Mouse (Mus musculus) limb, embryonic 15.5 days (tissue): ENCODE results near the gene Nfat5. TPM values are rescaled to one million over a fixed set of nuclear protein-coding genes. Genes with fewer than 3 reads are reported as not detected.

Source experiments
- ATAC-seq: fragments of 200-750 bp; cut with Nextera tagmentation; 2 replicates; pipeline ENCODE4 v1.8.0; 2017; ENCODE audit warnings: low read depth, moderate TSS enrichment; ENCODE audit not compliant: insufficient number of reproducible peaks, low FRiP score, low TSS enrichment
- H3K27ac ChIP-seq: fragments of 300-500 bp; sonication (generic); 2 replicates; pipeline ENCODE4 v1.5.1; 2015; ENCODE audit warnings: moderate library complexity, mild to moderate bottlenecking, inconsistent platforms
- H3K27me3 ChIP-seq: fragments of 300-500 bp; sonication (generic); 2 replicates; pipeline ENCODE4 v1.6.1; 2015; ENCODE audit warnings: inconsistent platforms
- H3K36me3 ChIP-seq: fragments of 300-500 bp; sonication (generic); 2 replicates; pipeline ENCODE4 v1.6.1; 2015; ENCODE audit warnings: inconsistent platforms
- H3K4me1 ChIP-seq: fragments of 300-500 bp; sonication (generic); 2 replicates; pipeline ENCODE4 v1.6.1; 2015; ENCODE audit warnings: inconsistent platforms
- H3K4me2 ChIP-seq: fragments of 300-500 bp; sonication (generic); 2 replicates; pipeline ENCODE4 v1.6.1; 2015; ENCODE audit warnings: mild to moderate bottlenecking, inconsistent platforms
- H3K4me3 ChIP-seq: fragments of 300-500 bp; sonication (generic); 2 replicates; pipeline ENCODE4 v1.5.1; 2015; ENCODE audit warnings: mild to moderate bottlenecking, inconsistent platforms
- H3K9ac ChIP-seq: fragments of 300-500 bp; sonication (generic); 2 replicates; pipeline ENCODE4 v1.6.1; 2015; ENCODE audit warnings: inconsistent platforms
- H3K9me3 ChIP-seq: fragments of 300-500 bp; sonication (generic); 2 replicates; pipeline ENCODE4 v1.6.1; 2016; ENCODE audit warnings: inconsistent platforms
- WGBS: fragments of 180-500 bp; shearing (Covaris S2); methylation state at CpG from one replicate; pipeline ENCODE4 v1.1.7; 2015; 5-methylcytosine and 5-hydroxymethylcytosine counted together
- polyA plus RNA-seq: library from polyadenylated mRNA; unstranded; fragments of >200 nt; fragmentation: Nextera tagmentation; extraction: Ambion mirVana; gene quantifications from 2 replicates; pipeline ENCODE4 v1.2.1, GENCODE M21; 2015

Nfat5 gene
- polyA plus RNA-seq, 1 experiment from 2014 or later: 22.0 TPM

DNA sequence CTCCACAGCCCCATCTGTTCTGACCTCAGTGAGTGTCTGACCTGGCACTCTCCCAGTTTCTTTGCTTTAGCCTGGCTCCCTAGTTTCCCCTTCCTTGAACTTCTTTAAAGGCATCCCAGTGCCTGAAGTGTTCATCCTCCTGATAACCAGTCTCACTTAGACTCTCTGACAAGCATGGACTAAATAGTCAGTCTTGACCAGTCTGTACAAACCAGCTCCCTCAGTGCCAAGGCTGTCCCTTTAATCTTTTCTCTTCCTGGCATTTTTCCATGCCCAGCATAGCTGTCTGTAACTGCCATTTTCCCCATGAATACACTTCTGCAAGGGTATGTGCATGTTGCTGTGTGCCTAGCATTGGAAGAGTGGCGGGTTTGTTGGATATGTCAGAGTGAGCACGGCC lies 91.8 kb downstream of the Nfat5 start:
- WGBS: 82% methylated on average over 2 of the region's 2 CpGs
- no peak for ATAC-seq
- no peaks in the 10 kb centered on the region for H3K9me3 ChIP-seq

GRCm38 (mm10) chr8:107386171-107386570 lies 92.9 kb downstream of the Nfat5 start:
- Histone ChIP-seq H3K36me3 (0 out of 2 replicates have a peak, but pooled peaks cover under 1% of the 10 kb centered on the region), H3K4me2 (no peak overlapping the region)

More for the DNA sequence above, 91.8 kb downstream of the Nfat5 start:
- peaks cover 25% of the 10 kb centered on the region for H3K4me1 ChIP-seq
- no peak overlapping the region for H3K4me2 ChIP-seq
- no peak overlapping the region for H3K27ac ChIP-seq
- H3K36me3 ChIP-seq: peaks cover 12% of the 10 kb centered on the region
- no peak overlapping the region for H3K9ac ChIP-seq
- H3K27me3 ChIP-seq: no peaks in the 10 kb centered on the region
- H3K4me3 ChIP-seq: no peak overlapping the region

DNA sequence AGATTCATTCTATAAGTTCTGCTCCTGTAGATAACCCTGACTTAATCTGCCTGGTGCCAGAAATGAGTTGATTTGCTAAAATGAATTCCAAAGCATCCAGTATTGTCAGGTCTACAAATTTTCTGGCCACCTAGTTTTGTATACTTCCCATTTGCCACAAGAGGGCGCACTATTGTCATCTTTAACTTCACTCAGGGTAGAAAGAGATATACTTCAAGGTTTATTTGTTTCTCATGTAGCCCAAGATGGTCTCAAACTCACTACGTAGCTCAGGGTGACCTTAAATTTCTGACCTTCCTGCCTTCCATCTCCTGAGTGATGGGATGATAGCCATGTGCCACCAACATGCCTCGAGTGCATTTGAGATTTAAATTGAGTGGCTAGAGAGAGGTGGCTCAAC lies 93.4 kb downstream of the Nfat5 start:
- Histone ChIP-seq H3K9me3 (no peaks in the 10 kb centered on the region), H3K4me3 (no peak overlapping the region), H3K27ac (no peak overlapping the region), H3K4me2 (no peak overlapping the region), H3K36me3 (no peaks in the 10 kb centered on the region), H3K27me3 (no peaks in the 10 kb centered on the region), H3K4me1 (peaks cover 25% of the 10 kb centered on the region), H3K9ac (no peak overlapping the region)
- ATAC-seq: no peak
- 29% methylated on average over 3 of the region's 3 CpGs for WGBS

More at GRCm38 (mm10) chr8:107386171-107386570, 92.9 kb downstream of the Nfat5 start:
- WGBS: 32% methylated on average over 5 of the region's 5 CpGs
- Histone ChIP-seq H3K4me1 (peaks cover 25% of the 10 kb centered on the region), H3K9me3 (no peaks in the 10 kb centered on the region), H3K27ac (no peak overlapping the region), H3K4me3 (no peak overlapping the region), H3K9ac (no peak overlapping the region), H3K27me3 (no peaks in the 10 kb centered on the region)
- ATAC-seq: no peak

- Histone ChIP-seq H3K4me3 (no peak overlapping the region), H3K4me1 (peaks cover 25% of the 10 kb centered on the region), H3K9ac (no peak overlapping the region), H3K27me3 (no peaks in the 10 kb centered on the region), H3K36me3 (no peaks in the 10 kb centered on the region), H3K4me2 (no peak overlapping the region), H3K9me3 (no peaks in the 10 kb centered on the region), H3K27ac (peak overlapping the region; percentile 61; the same call in 1 of the 2 replicates)
- no peak for ATAC-seq
- 51% methylated on average over 5 of the region's 5 CpGs for WGBS
Observed at GRCm38 (mm10) chr8:107387861-107388260, 94.6 kb downstream of the Nfat5 start.

- no peak overlapping the region for H3K4me2 ChIP-seq
- ATAC-seq: no peak
- no peaks in the 10 kb centered on the region for H3K36me3 ChIP-seq
Observed at GRCm38 (mm10) chr8:107389557-107389956, 96.3 kb downstream of the Nfat5 start.

DNA sequence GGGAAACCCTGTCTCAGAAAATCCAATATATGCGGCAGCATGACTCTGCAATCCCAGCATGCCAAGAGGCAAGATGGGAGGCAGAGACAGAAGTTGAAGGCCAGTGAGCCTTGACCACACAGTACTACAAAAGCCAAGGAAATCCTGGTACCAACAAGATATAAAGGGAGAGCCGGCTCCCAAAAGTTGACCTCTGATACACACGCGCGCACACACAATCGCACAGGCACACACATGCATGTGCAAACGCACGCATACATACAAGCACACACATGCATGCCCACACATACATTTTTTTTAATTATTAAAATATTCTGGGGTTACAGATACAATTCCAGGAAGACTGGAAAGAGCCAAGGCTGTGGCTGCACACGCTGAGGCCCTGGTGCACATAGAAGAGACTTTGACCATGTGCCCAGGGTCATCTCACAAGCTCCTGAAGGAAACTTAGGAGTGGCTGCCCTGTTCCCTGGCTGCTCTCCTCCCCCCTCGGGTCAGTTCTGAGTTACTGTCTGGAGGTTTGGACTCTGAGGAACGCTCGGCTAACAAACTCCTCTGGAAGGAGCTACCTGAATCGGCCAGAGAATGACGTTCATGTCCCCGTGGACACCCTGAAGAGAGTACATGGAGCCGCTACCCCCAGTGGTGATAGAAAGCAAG lies 97.3 kb downstream of the Nfat5 start:
- no peak overlapping the region for H3K27ac ChIP-seq
- no peak for ATAC-seq

More at GRCm38 (mm10) chr8:107389557-107389956, 96.3 kb downstream of the Nfat5 start:
- Histone ChIP-seq H3K4me3 (no peak overlapping the region), H3K9ac (no peak overlapping the region), H3K27ac (0 out of 2 replicates have a peak overlapping the region, but pooled peaks have one; percentile 38), H3K4me1 (peaks cover 25% of the 10 kb centered on the region), H3K27me3 (no peaks in the 10 kb centered on the region), H3K9me3 (no peaks in the 10 kb centered on the region)
- 37% methylated on average over 8 of the region's 8 CpGs for WGBS

GRCm38 (mm10) chr8:107391136-107391516 lies 97.9 kb downstream of the Nfat5 start:
- ATAC-seq: no peak
- no peak overlapping the region for H3K27ac ChIP-seq
- H3K4me3 ChIP-seq: no peak overlapping the region
- H3K4me2 ChIP-seq: no peak overlapping the region
- peaks cover 28% of the 10 kb centered on the region for H3K4me1 ChIP-seq
- H3K9ac ChIP-seq: no peak overlapping the region
- H3K36me3 ChIP-seq: no peaks in the 10 kb centered on the region
- H3K9me3 ChIP-seq: no peaks in the 10 kb centered on the region
- WGBS: 71% methylated on average over 4 of the region's 4 CpGs
- no peaks in the 10 kb centered on the region for H3K27me3 ChIP-seq

More for the DNA sequence above, 97.3 kb downstream of the Nfat5 start:
- WGBS: 89% methylated on average over 16 of the region's 16 CpGs
- Histone ChIP-seq H3K9ac (no peak overlapping the region), H3K4me3 (no peak overlapping the region), H3K36me3 (no peaks in the 10 kb centered on the region), H3K4me2 (no peak overlapping the region), H3K27me3 (no peaks in the 10 kb centered on the region), H3K4me1 (peaks cover 25% of the 10 kb centered on the region), H3K9me3 (no peaks in the 10 kb centered on the region)

DNA sequence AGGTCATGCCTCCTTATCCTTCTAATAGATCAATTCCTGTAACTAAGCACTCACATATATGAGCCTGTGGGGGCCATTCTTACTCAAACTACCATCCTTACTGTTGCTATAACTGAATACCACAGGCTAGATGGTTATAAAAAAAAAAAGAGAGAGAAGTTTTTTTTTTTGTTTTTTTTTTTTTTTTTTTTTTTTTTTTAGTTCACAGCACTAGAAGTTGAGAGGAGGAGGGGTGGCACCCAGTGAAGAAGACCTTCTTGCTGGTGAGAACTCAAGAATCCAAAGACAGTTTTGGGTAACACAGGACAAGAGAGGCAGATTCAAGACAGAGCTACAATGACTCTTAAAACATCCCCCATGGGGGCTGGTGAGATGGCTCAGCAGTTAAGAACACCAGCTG lies 102.1 kb downstream of the Nfat5 start:
- ATAC-seq: no peak

GRCm38 (mm10) chr8:107396106-107396670 lies 102.9 kb downstream of the Nfat5 start:
- 0 out of 2 replicates have a peak, but pooled peaks have one; percentile 24 for ATAC-seq
- Histone ChIP-seq H3K4me1 (peaks cover 31% of the 10 kb centered on the region), H3K27me3 (no peaks in the 10 kb centered on the region), H3K4me2 (no peak overlapping the region), H3K36me3 (no peaks in the 10 kb centered on the region), H3K27ac (no peak overlapping the region), H3K9ac (no peak overlapping the region), H3K9me3 (no peaks in the 10 kb centered on the region), H3K4me3 (no peak overlapping the region)
- 46% methylated on average over 10 of the region's 10 CpGs for WGBS

More for the DNA sequence above, 102.1 kb downstream of the Nfat5 start:
- Histone ChIP-seq H3K27ac (no peak overlapping the region), H3K27me3 (no peaks in the 10 kb centered on the region), H3K9ac (no peak overlapping the region), H3K4me2 (no peak overlapping the region), H3K9me3 (no peaks in the 10 kb centered on the region), H3K36me3 (no peaks in the 10 kb centered on the region), H3K4me3 (no peak overlapping the region), H3K4me1 (peaks cover 27% of the 10 kb centered on the region)

DNA sequence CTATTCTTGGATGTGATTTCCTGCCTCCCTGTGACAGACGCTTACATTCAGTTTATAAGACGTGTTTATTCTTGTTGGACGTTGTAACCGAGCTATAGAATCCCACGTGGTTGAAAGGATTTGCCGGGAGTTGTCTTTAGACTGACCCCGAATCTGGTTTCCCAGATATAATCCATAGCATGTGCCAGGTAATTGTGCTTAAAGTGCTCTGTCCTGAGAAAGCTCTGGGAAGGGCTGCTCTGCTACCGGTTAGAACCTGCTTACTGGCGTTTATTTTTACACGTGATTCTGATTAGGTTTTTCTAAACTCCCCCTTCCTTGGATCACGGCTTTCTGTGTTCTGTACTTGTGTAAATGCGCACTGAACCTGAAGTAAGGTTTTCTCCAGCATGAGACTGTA lies 104.4 kb downstream of the Nfat5 start:
- H3K4me1 ChIP-seq: peaks cover 46% of the 10 kb centered on the region
- no peak for ATAC-seq
- H3K36me3 ChIP-seq: no peaks in the 10 kb centered on the region
- no peaks in the 10 kb centered on the region for H3K9me3 ChIP-seq
- no peaks in the 10 kb centered on the region for H3K27me3 ChIP-seq
- H3K9ac ChIP-seq: no peak overlapping the region
- WGBS: 12% methylated on average over 12 of the region's 12 CpGs
- H3K27ac ChIP-seq: 0 out of 2 replicates have a peak overlapping the region, but pooled peaks have one; percentile 38
- no peak overlapping the region for H3K4me2 ChIP-seq
- H3K4me3 ChIP-seq: no peak overlapping the region

DNA sequence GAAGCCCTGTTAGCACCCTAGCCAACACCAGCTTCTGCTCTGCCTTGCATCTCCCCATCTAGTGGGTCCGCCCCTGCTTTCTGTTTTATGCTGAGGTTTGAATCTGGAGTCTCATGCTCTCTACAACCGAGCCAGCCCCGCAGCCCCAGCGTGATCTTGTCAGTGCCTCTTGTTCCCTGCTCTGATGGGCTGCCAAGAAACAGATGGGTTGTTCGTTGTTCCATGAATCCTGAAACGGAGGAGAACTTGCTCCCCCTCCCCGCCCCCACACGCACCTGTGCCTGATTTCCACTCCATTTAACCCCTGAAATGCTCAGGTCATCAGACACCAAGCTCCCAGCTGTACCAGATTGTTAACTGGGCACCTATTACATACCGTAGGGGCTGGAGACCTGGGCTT lies 106.2 kb downstream of the Nfat5 start:
- WGBS: 14% methylated on average over 9 of the region's 9 CpGs
- ATAC-seq: no peak
- peaks cover 56% of the 10 kb centered on the region for H3K4me1 ChIP-seq

GRCm38 (mm10) chr8:107401866-107402265 lies 108.6 kb downstream of the Nfat5 start:
- Histone ChIP-seq H3K9me3 (no peaks in the 10 kb centered on the region), H3K9ac (no peak overlapping the region), H3K27ac (no peak overlapping the region), H3K4me2 (no peak overlapping the region), H3K27me3 (no peaks in the 10 kb centered on the region), H3K4me3 (no peak overlapping the region; the same call in 1 of the 2 replicates), H3K4me1 (peaks cover 45% of the 10 kb centered on the region), H3K36me3 (no peaks in the 10 kb centered on the region)
- WGBS: 61% methylated on average over 5 of the region's 5 CpGs
- ATAC-seq: no peak

More for the DNA sequence above, 106.2 kb downstream of the Nfat5 start:
- Histone ChIP-seq H3K9me3 (no peaks in the 10 kb centered on the region), H3K4me3 (no peak overlapping the region), H3K36me3 (no peaks in the 10 kb centered on the region), H3K4me2 (no peak overlapping the region), H3K9ac (no peak overlapping the region), H3K27ac (no peak overlapping the region), H3K27me3 (no peaks in the 10 kb centered on the region)
